Mouse (Mus musculus) liver, embryonic 12.5 days (tissue): ENCODE results near the gene Pkn2. TPM values are rescaled to one million over a fixed set of nuclear protein-coding genes. Genes with fewer than 3 reads are reported as not detected.
A peak's percentile ranks its signal among the peaks of the same experiment; 100 is the strongest.

Experiments
- ATAC-seq: fragments of 200-750 bp; cut with Nextera tagmentation; 2 replicates; pipeline ENCODE4 v1.8.0; 2017; ENCODE audit warnings: moderate number of reproducible peaks, mild to moderate bottlenecking, moderate library complexity
- H3K27ac ChIP-seq: fragments of 300-500 bp; sonication (generic); 2 replicates; pipeline ENCODE4 v1.5.1; 2016; ENCODE audit warnings: mild to moderate bottlenecking
- H3K27me3 ChIP-seq: fragments of 300-500 bp; sonication (generic); replicated peaks from 2 replicates; pipeline ENCODE4 v1.6.1; 2016; ENCODE audit warnings: mild to moderate bottlenecking, moderate library complexity
- H3K36me3 ChIP-seq: fragments of 300-500 bp; sonication (generic); 2 replicates; pipeline ENCODE4 v1.6.1; 2016; ENCODE audit warnings: mild to moderate bottlenecking, moderate library complexity
- H3K4me1 ChIP-seq: fragments of 300-500 bp; sonication (generic); 2 replicates; pipeline ENCODE4 v1.6.1; 2016
- H3K4me2 ChIP-seq: fragments of 300-500 bp; sonication (generic); 2 replicates; pipeline ENCODE4 v1.6.1; 2016; ENCODE audit warnings: mild to moderate bottlenecking, moderate library complexity
- H3K4me3 ChIP-seq: fragments of 300-500 bp; sonication (generic); 2 replicates; pipeline ENCODE4 v1.5.1; 2016; ENCODE audit warnings: mild to moderate bottlenecking, moderate library complexity
- H3K9ac ChIP-seq: fragments of 300-500 bp; sonication (generic); 2 replicates; pipeline ENCODE4 v1.6.1; 2016; ENCODE audit warnings: mild to moderate bottlenecking, moderate library complexity
- H3K9me3 ChIP-seq: fragments of 300-500 bp; sonication (generic); replicated peaks from 2 replicates; pipeline ENCODE4 v1.6.1; 2016; ENCODE audit warnings: mild to moderate bottlenecking, moderate library complexity
- WGBS: fragments of 180-500 bp; shearing (Covaris S2); methylation state at CpG from one replicate; pipeline ENCODE4 v1.1.7; 2016; ENCODE audit not compliant: insufficient replicate concordance; 5-methylcytosine and 5-hydroxymethylcytosine counted together
- polyA plus RNA-seq: library from polyadenylated mRNA; unstranded; fragments of >200 nt; fragmentation: Nextera tagmentation; extraction: Ambion mirVana; gene quantifications from 2 replicates; pipeline ENCODE4 v1.2.1, GENCODE M21; 2016

Pkn2 gene
- polyA plus RNA-seq, 1 experiment from 2014 or later: 50.5 TPM

DNA sequence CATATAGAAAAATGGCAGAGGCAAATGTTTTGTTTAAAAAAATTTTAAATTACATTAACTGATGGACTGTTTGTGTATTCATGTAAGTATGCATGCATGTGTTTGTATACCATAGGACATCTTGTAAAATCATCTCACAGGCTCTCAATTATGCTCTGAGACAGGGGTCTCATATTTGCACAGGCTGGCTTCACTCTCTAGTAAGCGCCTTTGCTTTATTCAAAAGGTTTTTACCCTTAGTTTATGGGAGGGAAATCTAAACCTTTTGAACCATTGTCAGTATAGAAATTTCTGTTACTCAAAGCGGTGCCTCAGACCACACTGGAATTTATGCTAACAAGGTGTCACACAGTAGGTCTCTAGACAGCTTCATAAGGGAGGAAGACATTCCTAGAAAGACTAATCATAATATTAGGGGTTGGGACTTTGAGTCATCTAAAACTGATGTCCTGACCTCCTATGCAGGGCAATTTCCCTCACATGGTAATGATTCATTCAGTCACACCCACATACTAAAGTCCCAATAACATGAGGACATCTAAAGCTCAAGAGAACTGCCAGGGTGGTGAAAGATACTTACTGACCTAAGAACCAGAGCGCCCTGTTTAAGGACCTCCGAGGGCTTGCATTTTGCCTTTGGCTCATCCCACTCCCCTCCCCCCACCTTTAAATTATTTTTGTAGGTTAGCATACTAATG lies 55.2 kb downstream of the Pkn2 start:
- H3K4me3 ChIP-seq: no peak overlapping the region
- ATAC-seq: no peak
- no peaks in the 10 kb centered on the region for H3K27me3 ChIP-seq
- 90% methylated on average over 4 of the region's 4 CpGs for WGBS
- no peak overlapping the region for H3K4me2 ChIP-seq
- no peak overlapping the region for H3K9ac ChIP-seq
- H3K27ac ChIP-seq: no peak overlapping the region
- H3K9me3 ChIP-seq: no peaks in the 10 kb centered on the region
- H3K36me3 ChIP-seq: peaks cover 72% of the 10 kb centered on the region
- no peaks in the 10 kb centered on the region for H3K4me1 ChIP-seq

GRCm38 (mm10) chr3:142823606-142824005 lies 58.2 kb downstream of the Pkn2 start:
- no peak overlapping the region for H3K4me2 ChIP-seq
- H3K27ac ChIP-seq: no peak overlapping the region
- no peak overlapping the region for H3K4me3 ChIP-seq
- H3K36me3 ChIP-seq: peaks cover 72% of the 10 kb centered on the region
- no peaks in the 10 kb centered on the region for H3K9me3 ChIP-seq
- H3K9ac ChIP-seq: no peak overlapping the region
- WGBS: 90% methylated on average over 1 of the region's 1 CpGs
- no peaks in the 10 kb centered on the region for H3K27me3 ChIP-seq
- no peak for ATAC-seq
- H3K4me1 ChIP-seq: no peaks in the 10 kb centered on the region

GRCm38 (mm10) chr3:142817506-142817905 lies 64.3 kb downstream of the Pkn2 start:
- ATAC-seq: no peak
- 96% methylated on average over 3 of the region's 3 CpGs for WGBS
- Histone ChIP-seq H3K4me1 (no peaks in the 10 kb centered on the region), H3K9me3 (no peaks in the 10 kb centered on the region), H3K27me3 (no peaks in the 10 kb centered on the region), H3K36me3 (peaks cover 66% of the 10 kb centered on the region), H3K4me2 (no peak overlapping the region), H3K27ac (no peak overlapping the region), H3K4me3 (no peak overlapping the region), H3K9ac (no peak overlapping the region)

DNA sequence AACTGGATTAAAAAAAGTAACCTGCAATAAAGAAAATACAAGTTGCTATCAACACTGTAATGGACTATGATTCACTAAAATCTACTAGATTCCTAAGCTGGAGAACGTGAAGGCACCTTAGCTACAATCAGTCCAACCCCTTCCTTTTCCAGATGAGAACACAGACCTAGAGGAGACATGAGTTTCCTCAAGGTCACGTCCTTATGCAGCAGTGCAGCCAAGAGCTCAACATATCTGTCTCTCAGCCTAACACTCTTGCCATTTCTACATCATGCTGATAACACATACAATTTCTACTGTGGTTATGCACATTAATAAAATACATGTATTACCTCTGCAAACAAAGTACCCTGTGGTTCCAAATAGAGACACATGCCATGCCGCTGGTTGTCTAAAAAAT lies 70.2 kb downstream of the Pkn2 start:
- WGBS: 86% methylated on average over 3 of the region's 3 CpGs
- H3K36me3 ChIP-seq: peaks cover 75% of the 10 kb centered on the region
- no peaks in the 10 kb centered on the region for H3K4me1 ChIP-seq
- H3K27me3 ChIP-seq: no peaks in the 10 kb centered on the region
- H3K9ac ChIP-seq: no peak overlapping the region
- no peak overlapping the region for H3K4me3 ChIP-seq
- no peak overlapping the region for H3K4me2 ChIP-seq
- no peaks in the 10 kb centered on the region for H3K9me3 ChIP-seq
- no peak overlapping the region for H3K27ac ChIP-seq
- ATAC-seq: no peak

DNA sequence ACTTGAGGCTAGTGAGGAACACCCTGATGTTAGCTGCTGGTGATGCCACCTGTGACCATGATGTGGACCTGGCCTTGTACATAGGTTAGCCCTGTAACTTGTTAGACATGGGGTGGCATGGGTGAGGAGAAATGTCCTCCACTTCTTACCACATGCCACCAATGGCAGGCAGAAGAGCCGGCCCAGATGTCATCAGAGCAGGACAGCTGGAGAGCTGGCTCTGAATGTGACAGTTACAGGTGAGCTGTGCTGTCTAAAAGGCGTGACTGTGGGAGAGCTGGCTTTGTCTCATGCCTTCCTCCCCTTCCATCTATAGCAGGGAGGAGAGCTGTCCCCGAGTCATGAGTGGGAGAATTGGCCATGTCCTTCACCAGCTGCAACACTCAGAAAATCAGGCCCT lies 86.2 kb downstream of the Pkn2 start:
- Histone ChIP-seq H3K4me1 (no peaks in the 10 kb centered on the region), H3K9me3 (no peaks in the 10 kb centered on the region), H3K27me3 (no peaks in the 10 kb centered on the region), H3K36me3 (peaks cover 80% of the 10 kb centered on the region), H3K27ac (no peak overlapping the region), H3K4me3 (no peak overlapping the region), H3K4me2 (no peak overlapping the region), H3K9ac (no peak overlapping the region)
- ATAC-seq: 0 out of 2 replicates have a peak, but pooled peaks have one; percentile 13
- 87% methylated on average over 3 of the region's 3 CpGs for WGBS

- Histone ChIP-seq H3K4me1 (no peaks in the 10 kb centered on the region), H3K4me3 (no peak overlapping the region), H3K27ac (no peak overlapping the region), H3K36me3 (peaks cover 82% of the 10 kb centered on the region), H3K9ac (no peak overlapping the region), H3K27me3 (no peaks in the 10 kb centered on the region), H3K4me2 (no peak overlapping the region), H3K9me3 (no peaks in the 10 kb centered on the region)
- ATAC-seq: no peak
- 82% methylated on average over 2 of the region's 2 CpGs for WGBS
Measured at GRCm38 (mm10) chr3:142786423-142787072, 95.3 kb downstream of the Pkn2 start.

DNA sequence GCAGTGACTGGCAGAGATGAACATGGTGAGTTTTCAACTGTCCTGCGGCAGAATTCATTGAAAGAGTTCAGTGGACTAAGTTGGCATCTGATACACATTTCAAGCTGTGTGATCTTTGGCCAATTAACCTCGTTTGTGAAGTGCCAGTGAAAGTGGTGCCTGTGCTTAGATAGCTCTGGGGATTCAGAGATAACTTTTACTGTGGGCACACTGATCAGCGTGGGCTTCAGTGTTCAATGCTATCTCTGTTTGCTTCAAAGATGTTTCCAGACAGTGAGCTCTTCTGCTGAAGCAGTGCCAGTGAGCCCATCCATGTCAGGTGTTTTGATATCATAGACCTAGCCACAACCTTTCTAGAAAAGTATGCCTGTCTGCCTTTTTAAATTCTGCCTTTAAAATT lies 104.6 kb downstream of the Pkn2 start:
- peaks cover 21% of the 10 kb centered on the region for H3K4me1 ChIP-seq
- no peak for ATAC-seq
- H3K4me3 ChIP-seq: no peak overlapping the region
- WGBS: 54% methylated on average over 3 of the region's 3 CpGs
- no peak overlapping the region for H3K9ac ChIP-seq
- no peak overlapping the region for H3K27ac ChIP-seq
- no peaks in the 10 kb centered on the region for H3K27me3 ChIP-seq
- H3K36me3 ChIP-seq: peaks cover 89% of the 10 kb centered on the region
- H3K4me2 ChIP-seq: no peak overlapping the region
- H3K9me3 ChIP-seq: no peaks in the 10 kb centered on the region

DNA sequence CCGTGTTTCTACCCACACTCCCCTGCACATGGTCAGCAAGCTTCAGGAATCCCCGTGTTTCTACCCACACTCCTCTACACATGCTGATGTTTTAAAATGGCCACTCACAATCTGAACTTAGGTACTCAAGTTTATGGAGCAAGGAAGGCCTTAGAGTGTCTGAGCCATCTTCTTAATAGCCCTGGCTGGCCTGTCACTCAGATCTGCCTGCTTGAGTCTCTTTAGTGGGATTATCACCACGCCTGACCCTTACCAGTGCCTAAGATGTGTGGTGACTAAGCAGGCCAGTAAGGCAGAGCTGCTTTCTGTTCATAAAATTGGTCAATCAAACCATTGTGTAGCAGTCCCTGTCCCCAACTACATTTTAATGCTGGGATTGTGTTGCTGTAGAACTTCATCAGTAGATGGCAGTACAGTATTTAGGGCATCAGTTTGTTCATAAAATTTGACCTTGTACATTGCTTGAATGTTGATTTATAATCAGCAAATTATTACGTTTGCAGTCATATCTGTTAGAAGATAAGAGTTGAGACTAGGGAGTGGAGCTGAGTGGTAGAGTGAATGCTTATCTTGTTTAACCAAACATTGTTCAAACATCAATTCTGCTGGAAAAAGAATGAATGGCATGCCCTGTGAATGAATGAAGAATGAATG lies 108.1 kb downstream of the Pkn2 start:
- 47% methylated on average over 4 of the region's 4 CpGs for WGBS
- H3K4me1 ChIP-seq: peaks cover 41% of the 10 kb centered on the region
- H3K4me2 ChIP-seq: no peak overlapping the region
- no peak overlapping the region for H3K4me3 ChIP-seq
- peaks cover 73% of the 10 kb centered on the region for H3K36me3 ChIP-seq
- ATAC-seq: peak; percentile 50
- H3K27ac ChIP-seq: peak overlapping the region; percentile 20; the same call in 1 of the 2 replicates
- H3K27me3 ChIP-seq: no peaks in the 10 kb centered on the region
- H3K9ac ChIP-seq: no peak overlapping the region
- H3K9me3 ChIP-seq: no peaks in the 10 kb centered on the region

- H3K4me3 ChIP-seq: no peak overlapping the region
- peaks cover 44% of the 10 kb centered on the region for H3K36me3 ChIP-seq
- 39% methylated on average over 1 of the region's 1 CpGs for WGBS
- H3K9me3 ChIP-seq: no peaks in the 10 kb centered on the region
- no peak for ATAC-seq
- H3K27ac ChIP-seq: no peak overlapping the region
- no peaks in the 10 kb centered on the region for H3K27me3 ChIP-seq
- H3K4me2 ChIP-seq: no peak overlapping the region
- H3K9ac ChIP-seq: no peak overlapping the region
- peaks cover 64% of the 10 kb centered on the region for H3K4me1 ChIP-seq
Measured at GRCm38 (mm10) chr3:142770518-142770917, 111.3 kb downstream of the Pkn2 start.

DNA sequence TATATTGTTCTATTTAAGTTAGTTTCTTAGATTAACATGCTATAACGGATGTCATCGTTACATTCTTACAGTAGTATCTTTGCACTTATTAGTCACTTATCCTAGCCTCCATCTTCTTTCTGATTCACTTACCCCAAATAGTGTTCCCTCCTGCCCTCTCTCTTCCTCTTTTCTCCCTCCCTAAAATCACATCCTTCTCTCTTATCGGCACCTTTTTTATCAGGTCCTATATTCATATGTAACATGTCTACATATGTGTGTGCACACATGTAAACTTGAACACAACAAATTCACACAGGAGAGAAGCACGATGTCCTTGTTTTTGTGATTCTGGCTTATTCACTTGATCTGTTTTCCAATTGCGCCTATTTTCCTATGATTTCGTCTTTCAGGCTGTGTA lies 113.3 kb downstream of the Pkn2 start:
- Histone ChIP-seq H3K36me3 (peaks cover 29% of the 10 kb centered on the region), H3K27me3 (no peaks in the 10 kb centered on the region), H3K27ac (no peak overlapping the region), H3K4me3 (no peak overlapping the region), H3K4me2 (peak overlapping the region; percentile 27; the same call in 1 of the 2 replicates), H3K9me3 (no peaks in the 10 kb centered on the region), H3K4me1 (peaks cover 62% of the 10 kb centered on the region), H3K9ac (no peak overlapping the region)
- WGBS: 84% methylated on average over 6 of the region's 6 CpGs
- no peak for ATAC-seq

GRCm38 (mm10) chr3:142765778-142766165 lies 116.0 kb downstream of the Pkn2 start:
- Histone ChIP-seq H3K4me1 (peaks cover 51% of the 10 kb centered on the region), H3K36me3 (peaks cover 2% of the 10 kb centered on the region), H3K4me3 (peak overlapping the region; percentile 84), H3K9ac (peak overlapping the region; percentile 89), H3K27me3 (no peaks in the 10 kb centered on the region), H3K9me3 (no peaks in the 10 kb centered on the region), H3K4me2 (peak overlapping the region; percentile 72), H3K27ac (peak overlapping the region; percentile 89)
- ATAC-seq: no peak
- 8% methylated on average over 10 of the region's 10 CpGs for WGBS
